Mouse (Mus musculus) fat pad, adult 2 months (tissue): ENCODE measurements around the gene Mre11a.
"Not testable (repeated sequence)": the region's sequence is repeated elsewhere in the genome, so short reads cannot be mapped to it uniquely, and the experiment has no call there.

Source experiments
- DNase-seq: peaks from one replicate; pipeline ENCODE4 v3.0.0-alpha.2; 2011; ENCODE audit warnings: low read depth, low spot score; ENCODE audit errors: extremely low read depth

Mre11a gene

DNA sequence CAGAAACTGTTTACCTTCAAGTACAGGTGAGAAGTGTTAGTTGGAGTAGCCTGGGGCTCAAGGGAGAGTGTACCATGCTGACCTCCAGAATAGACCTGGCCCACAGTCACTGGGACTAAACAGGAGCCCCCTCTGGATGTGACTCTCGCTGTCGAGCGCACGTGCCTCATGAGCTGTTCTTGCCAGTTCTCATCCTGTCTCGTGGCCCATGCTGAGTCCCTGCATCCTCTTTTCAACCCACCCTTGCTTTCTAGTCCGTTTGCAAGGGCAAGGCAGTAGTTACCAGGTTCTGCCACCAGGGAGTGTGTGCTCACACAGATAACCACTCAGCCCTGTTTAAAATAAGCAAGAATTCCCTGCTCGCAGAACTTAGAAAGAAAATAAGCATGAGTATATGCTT, 82.5 kb downstream of the Mre11a start:
- no peak for DNase-seq

DNA sequence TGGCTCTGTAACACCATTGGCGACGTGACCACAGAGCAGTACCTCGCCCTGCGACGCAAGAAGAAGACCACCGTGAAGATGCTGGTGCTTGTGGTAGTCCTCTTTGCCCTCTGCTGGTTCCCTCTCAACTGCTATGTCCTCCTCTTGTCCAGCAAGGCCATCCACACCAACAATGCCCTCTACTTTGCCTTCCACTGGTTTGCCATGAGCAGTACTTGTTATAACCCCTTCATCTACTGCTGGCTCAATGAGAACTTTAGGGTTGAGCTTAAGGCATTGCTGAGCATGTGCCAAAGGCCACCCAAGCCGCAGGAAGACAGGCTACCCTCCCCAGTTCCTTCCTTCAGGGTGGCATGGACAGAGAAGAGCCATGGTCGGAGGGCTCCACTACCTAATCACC, 83.9 kb downstream of the Mre11a start:
- no peak for DNase-seq

- DNase-seq: no peak
Measured at GRCm38 (mm10) chr9:14870377-14870776, 85.9 kb downstream of the Mre11a start.

DNA sequence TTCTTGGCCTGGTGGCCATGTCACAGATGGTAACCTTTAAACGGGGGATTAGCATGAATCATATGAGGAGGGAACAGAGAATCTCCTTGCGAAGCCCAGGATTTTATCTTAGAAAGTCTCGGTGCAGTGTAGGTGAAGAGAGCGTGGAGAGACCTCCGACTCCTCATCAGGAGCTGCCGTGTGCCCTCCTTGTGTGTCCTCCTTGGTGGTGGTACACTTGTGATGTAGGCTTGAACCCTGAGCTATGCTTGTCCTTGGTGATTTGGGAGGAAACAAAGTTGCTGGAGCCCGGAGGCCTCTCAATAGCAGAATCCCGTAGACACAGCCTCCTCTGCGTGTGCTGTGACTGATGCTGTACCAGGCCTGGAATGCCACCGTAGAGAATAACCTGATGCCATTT, 86.3 kb downstream of the Mre11a start:
- DNase-seq: no peak

DNA sequence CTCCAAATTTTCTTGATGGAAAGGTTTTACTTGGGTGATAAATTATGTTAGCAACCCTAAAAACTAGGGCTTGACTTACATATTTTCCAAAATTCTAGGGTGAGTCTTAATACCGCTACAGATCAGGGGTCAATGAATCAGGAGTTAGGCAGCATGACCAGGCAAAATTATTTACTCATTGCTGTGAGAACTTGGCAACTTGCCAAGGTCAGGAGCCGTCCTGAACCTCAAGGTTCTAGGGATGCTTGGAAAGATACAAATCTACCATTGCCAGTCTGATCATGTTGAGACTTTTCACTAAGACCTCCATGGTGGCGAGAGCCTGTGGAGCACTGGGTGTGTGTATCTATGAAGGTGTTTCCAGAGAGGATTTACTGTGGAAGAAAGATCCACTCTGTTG, 87.1 kb downstream of the Mre11a start:
- no peak for DNase-seq

- no peak for DNase-seq
Measured at GRCm38 (mm10) chr9:14872181-14872930, 87.9 kb downstream of the Mre11a start.

DNA sequence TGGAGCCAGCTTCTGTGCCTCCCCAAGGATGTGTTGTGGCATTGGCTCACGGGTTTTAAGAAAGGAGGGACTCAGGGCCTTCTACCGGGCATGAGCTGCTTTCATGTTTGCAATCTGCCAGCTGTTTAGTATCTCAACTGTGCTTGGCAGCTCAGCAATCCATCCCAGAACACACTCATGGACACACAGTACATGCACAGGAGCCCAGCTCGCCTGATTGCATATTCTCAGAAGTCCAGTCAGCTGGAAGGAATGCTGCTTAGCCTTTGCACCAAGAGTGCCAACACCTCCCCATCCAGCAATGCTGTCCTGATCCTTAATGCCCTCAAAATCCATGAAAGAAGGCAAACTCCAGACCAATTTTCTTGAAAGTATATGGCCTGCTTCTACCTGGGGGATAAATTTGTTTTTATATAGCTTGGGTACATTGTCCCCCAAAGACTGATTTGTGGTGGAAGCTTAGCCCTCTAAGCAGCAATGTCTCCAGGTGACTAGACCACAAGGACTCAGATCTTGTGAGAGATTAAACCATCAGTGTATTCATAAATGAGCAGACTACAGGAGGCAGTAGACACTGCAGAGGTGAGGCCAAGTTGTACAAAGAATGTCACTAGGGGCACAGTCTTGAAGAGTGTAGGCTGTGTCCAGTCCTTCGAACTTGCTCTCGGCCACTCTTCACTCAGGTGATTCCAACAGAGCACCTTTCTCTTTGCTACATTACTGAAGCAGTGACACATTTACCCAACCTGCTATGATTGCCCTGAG, 91.5 kb downstream of the Mre11a start:
- DNase-seq: no peak

GRCm38 (mm10) chr9:14876566-14876965, 92.1 kb downstream of the Mre11a start:
- DNase-seq: not testable (repeated sequence)

- no peak for DNase-seq
Measured at GRCm38 (mm10) chr9:14884641-14885040, 100.2 kb downstream of the Mre11a start.

DNA sequence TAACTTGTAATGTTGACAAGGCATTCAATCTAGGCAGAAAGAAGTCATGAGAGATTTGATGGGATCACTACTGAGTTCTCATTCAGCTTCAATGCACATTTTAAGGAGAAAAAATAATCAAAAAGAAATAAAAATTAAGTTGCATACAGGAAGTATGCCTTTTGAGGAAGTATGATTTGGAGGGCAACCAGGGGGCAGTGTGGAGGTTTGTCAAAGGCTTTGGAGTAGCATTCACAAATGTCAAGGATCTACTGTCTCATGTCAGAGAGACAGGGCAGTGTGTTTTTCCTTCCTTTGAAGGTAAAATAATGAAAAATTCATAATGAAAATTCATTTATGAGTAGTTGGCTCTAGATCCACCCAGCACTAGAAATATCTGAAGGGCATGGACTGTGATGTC, 100.7 kb downstream of the Mre11a start:
- no peak for DNase-seq

DNA sequence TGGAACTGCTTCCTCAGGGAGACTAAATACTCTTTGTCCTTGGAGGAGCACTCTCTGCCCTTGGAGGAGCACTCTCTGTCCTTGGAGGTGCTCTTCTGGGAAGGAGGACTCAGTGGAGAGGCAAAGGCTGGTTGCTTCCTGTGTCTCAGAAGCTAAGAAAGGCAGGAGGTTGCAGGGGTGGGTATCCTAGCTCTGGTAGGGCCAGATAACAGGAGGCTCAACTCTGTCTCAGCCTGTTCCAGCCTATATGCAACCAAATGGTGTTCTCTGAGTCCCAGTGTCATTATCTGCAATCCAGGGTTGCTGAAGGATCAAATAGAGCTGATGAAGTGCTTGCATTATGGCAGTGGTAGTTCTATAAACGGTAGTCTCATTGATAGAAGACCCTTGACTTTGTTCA, 101.5 kb downstream of the Mre11a start:
- no peak for DNase-seq
